In genomic region chr1:129838486-129838885, GRCm38 (mm10) we compare ENCODE assay signal across 24 mouse cellular contexts.
"Had no signal": no experiment of that assay in that cellular context is flagged by ENCODE, and none has a peak within 500 bp of the region (broad histone marks: within the 10 kb centered on the region; RNA-seq: fewer than 3 reads in every experiment).

No protein-coding gene starts in this region.

- H3K4me3 ChIP-seq: heart, embryonic 10.5 days; heart, embryonic 12.5 days; heart, embryonic 13.5 days; heart, embryonic 15.5 days; hindbrain, embryonic 10.5 days; hindbrain, embryonic 12.5 days; hindbrain, embryonic 13.5 days; hindbrain, embryonic 15.5 days; intestine, embryonic 15.5 days; kidney, embryonic 15.5 days; layer of hippocampus, adult 2 months; left cerebral cortex, adult 2 months had no signal

- H3K36me3 ChIP-seq: heart, embryonic 10.5 days; heart, embryonic 12.5 days; heart, embryonic 13.5 days; heart, embryonic 15.5 days; hindbrain, embryonic 10.5 days; hindbrain, embryonic 12.5 days; hindbrain, embryonic 13.5 days; hindbrain, embryonic 15.5 days; intestine, embryonic 15.5 days; kidney, embryonic 15.5 days had no signal

- H3K4me1 ChIP-seq: heart, embryonic 10.5 days; heart, embryonic 12.5 days; heart, embryonic 13.5 days; heart, embryonic 15.5 days; hindbrain, embryonic 10.5 days; hindbrain, embryonic 12.5 days; hindbrain, embryonic 15.5 days; intestine, embryonic 15.5 days had no signal

- H3K9ac ChIP-seq: heart, embryonic 12.5 days; heart, embryonic 13.5 days; heart, embryonic 15.5 days; hindbrain, embryonic 12.5 days; hindbrain, embryonic 13.5 days; hindbrain, embryonic 14.5 days; hindbrain, embryonic 15.5 days; intestine, embryonic 15.5 days; kidney, embryonic 15.5 days had no signal

- H3K27me3 ChIP-seq: heart, embryonic 12.5 days; heart, embryonic 13.5 days; heart, embryonic 15.5 days; hindbrain, embryonic 12.5 days; hindbrain, embryonic 13.5 days; hindbrain, embryonic 15.5 days; intestine, embryonic 15.5 days; kidney, embryonic 15.5 days had no signal

- H3K27ac ChIP-seq: heart, embryonic 10.5 days; heart, embryonic 13.5 days; heart, embryonic 15.5 days; hindbrain, embryonic 10.5 days; hindbrain, embryonic 12.5 days; hindbrain, embryonic 13.5 days; hindbrain, embryonic 14.5 days; hindbrain, embryonic 15.5 days; hindbrain, postnatal 0 days; intestine, embryonic 15.5 days; kidney, embryonic 15.5 days; kidney, postnatal 0 days; layer of hippocampus, adult 2 months; left cerebral cortex, adult 2 months had no signal

- ATAC-seq: hindbrain, embryonic 16.5 days; hindbrain, postnatal 0 days; inflammation-experienced regulatory T-cells, adult 6 months; intestine, postnatal 0 days had no signal

- H3K9me3 ChIP-seq: heart, embryonic 10.5 days; heart, embryonic 12.5 days; heart, embryonic 13.5 days; heart, embryonic 15.5 days; hindbrain, embryonic 10.5 days; hindbrain, embryonic 12.5 days; hindbrain, embryonic 13.5 days; hindbrain, embryonic 15.5 days; intestine, embryonic 15.5 days; kidney, embryonic 15.5 days had no signal

- DNase-seq: kidney, adult 11 months; kidney, adult 18-20 months; kidney, adult 8-10 months; layer of hippocampus, adult 9-11 months; layer of hippocampus, postnatal 36 days had no signal

- H3K4me2 ChIP-seq: heart, embryonic 11.5 days; heart, embryonic 12.5 days; heart, embryonic 13.5 days; heart, embryonic 15.5 days; hindbrain, embryonic 12.5 days; hindbrain, embryonic 13.5 days; hindbrain, embryonic 14.5 days; hindbrain, embryonic 15.5 days; intestine, embryonic 15.5 days; kidney, embryonic 15.5 days had no signal
